Mouse (Mus musculus): ENCODE measurements around the gene Arhgap19. TPM values are rescaled to one million over a fixed set of nuclear protein-coding genes. Genes with fewer than 3 reads are reported as not detected.

Gene Arhgap19
- polyA plus RNA-seq, 1 experiment from 2014 or later: 43.6 TPM

GRCm38 (mm10) chr19:41800986-41801741 is 683 bp downstream of the Arhgap19 start:
- H3K36me3 ChIP-seq (ENCODE audit: control insufficient read depth, insufficient read depth, low read length): no peaks in the 10 kb centered on the region; the same call in 1 of the 2 replicates
- H3K27ac ChIP-seq (replicated peaks; ENCODE audit: low read depth, low read length): peak overlapping the region; percentile 68; the same call in 1 of the 2 replicates
- H3K4me3 ChIP-seq (ENCODE audit: low read depth, low read length): peak overlapping the region; percentile 97
- H3K27me3 ChIP-seq (ENCODE audit: control insufficient read depth, insufficient read depth, low read length): no peaks in the 10 kb centered on the region
- DNase-seq (ENCODE audit: low spot score): no peak
- peaks cover 8% of the 10 kb centered on the region for H3K4me1 ChIP-seq (ENCODE audit: control insufficient read depth, insufficient read depth, low read length)
- WGBS: 10% methylated on average over 26 of the region's 26 CpGs
- no peak for ATAC-seq (ENCODE audit: insufficient number of reproducible peaks, low FRiP score, low TSS enrichment, low read depth)
- H3K9ac ChIP-seq (ENCODE audit: low read length): peak overlapping the region; percentile 95
- H3K4me2 ChIP-seq (ENCODE audit: low read depth, severe bottlenecking): peak overlapping the region; percentile 76
- no peaks in the 10 kb centered on the region; the same call in 1 of the 2 replicates for H3K9me3 ChIP-seq (ENCODE audit: control insufficient read depth, low read length)

GRCm38 (mm10) chr19:41800451-41800850 is 1.4 kb downstream of the Arhgap19 start:
- Histone ChIP-seq H3K4me2 (ENCODE audit: low read depth, severe bottlenecking) (peak overlapping the region; percentile 76), H3K27me3 (ENCODE audit: control insufficient read depth, insufficient read depth, low read length) (no peaks in the 10 kb centered on the region), H3K36me3 (ENCODE audit: control insufficient read depth, insufficient read depth, low read length) (no peaks in the 10 kb centered on the region; the same call in 1 of the 2 replicates), H3K4me3 (ENCODE audit: low read depth, low read length) (peak overlapping the region; percentile 97; the same call in 1 of the 2 replicates), H3K9me3 (ENCODE audit: control insufficient read depth, low read length) (no peaks in the 10 kb centered on the region; the same call in 1 of the 2 replicates), H3K27ac (replicated peaks; ENCODE audit: low read depth, low read length) (no peak overlapping the region), H3K4me1 (ENCODE audit: control insufficient read depth, insufficient read depth, low read length) (peaks cover 8% of the 10 kb centered on the region), H3K9ac (ENCODE audit: low read length) (peak overlapping the region; percentile 95; the same call in 1 of the 2 replicates)
- 56% methylated on average over 6 of the region's 6 CpGs for WGBS
- DNase-seq (ENCODE audit: low spot score): no peak
- no peak for ATAC-seq (ENCODE audit: insufficient number of reproducible peaks, low FRiP score, low TSS enrichment, low read depth)

DNA sequence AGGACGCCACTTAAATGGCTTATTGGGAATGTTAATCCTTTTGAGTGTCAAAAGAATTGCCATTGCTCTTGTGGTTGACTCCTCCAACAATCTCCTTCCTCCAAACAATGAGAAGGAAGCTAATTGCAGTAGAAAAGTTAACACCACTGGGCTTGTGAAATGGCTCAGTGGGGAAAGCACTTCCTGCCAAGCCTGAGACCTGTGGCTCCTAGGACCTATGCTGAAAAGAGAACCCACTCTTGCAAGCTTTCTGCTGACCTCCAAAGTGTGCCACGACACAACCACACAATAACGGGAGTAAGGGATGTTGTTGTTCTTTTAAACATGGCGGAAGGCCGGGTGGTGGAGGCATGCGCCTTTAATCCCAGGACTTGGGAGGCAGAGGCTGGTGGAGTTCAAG is 4.3 kb downstream of the Arhgap19 start:
- 94% methylated on average over 6 of the region's 6 CpGs for WGBS
- Histone ChIP-seq H3K36me3 (ENCODE audit: control insufficient read depth, insufficient read depth, low read length) (no peaks in the 10 kb centered on the region; the same call in 1 of the 2 replicates), H3K4me3 (ENCODE audit: low read depth, low read length) (no peak overlapping the region)

GRCm38 (mm10) chr19:41796789-41797327 is 5.0 kb downstream of the Arhgap19 start:
- no peak overlapping the region for H3K9ac ChIP-seq (ENCODE audit: low read length)
- no peaks in the 10 kb centered on the region; the same call in 1 of the 2 replicates for H3K36me3 ChIP-seq (ENCODE audit: control insufficient read depth, insufficient read depth, low read length)
- H3K27ac ChIP-seq (replicated peaks; ENCODE audit: low read depth, low read length): no peak overlapping the region
- H3K27me3 ChIP-seq (ENCODE audit: control insufficient read depth, insufficient read depth, low read length): no peaks in the 10 kb centered on the region
- H3K4me2 ChIP-seq (ENCODE audit: low read depth, severe bottlenecking): no peak overlapping the region
- H3K4me3 ChIP-seq (ENCODE audit: low read depth, low read length): no peak overlapping the region
- H3K4me1 ChIP-seq (ENCODE audit: control insufficient read depth, insufficient read depth, low read length): peaks cover 8% of the 10 kb centered on the region
- 81% methylated on average over 12 of the region's 12 CpGs for WGBS
- no peak for ATAC-seq (ENCODE audit: insufficient number of reproducible peaks, low FRiP score, low TSS enrichment, low read depth)
- H3K9me3 ChIP-seq (ENCODE audit: control insufficient read depth, low read length): no peaks in the 10 kb centered on the region
- DNase-seq (ENCODE audit: low spot score): no peak

More for the DNA sequence above, 4.3 kb downstream of the Arhgap19 start:
- no peak overlapping the region for H3K27ac ChIP-seq (replicated peaks; ENCODE audit: low read depth, low read length)
- H3K4me2 ChIP-seq (ENCODE audit: low read depth, severe bottlenecking): no peak overlapping the region
- no peak overlapping the region for H3K9ac ChIP-seq (ENCODE audit: low read length)
- no peak for DNase-seq (ENCODE audit: low spot score)
- no peak for ATAC-seq (ENCODE audit: insufficient number of reproducible peaks, low FRiP score, low TSS enrichment, low read depth)
- peaks cover 8% of the 10 kb centered on the region for H3K4me1 ChIP-seq (ENCODE audit: control insufficient read depth, insufficient read depth, low read length)
- H3K9me3 ChIP-seq (ENCODE audit: control insufficient read depth, low read length): no peaks in the 10 kb centered on the region
- H3K27me3 ChIP-seq (ENCODE audit: control insufficient read depth, insufficient read depth, low read length): no peaks in the 10 kb centered on the region

DNA sequence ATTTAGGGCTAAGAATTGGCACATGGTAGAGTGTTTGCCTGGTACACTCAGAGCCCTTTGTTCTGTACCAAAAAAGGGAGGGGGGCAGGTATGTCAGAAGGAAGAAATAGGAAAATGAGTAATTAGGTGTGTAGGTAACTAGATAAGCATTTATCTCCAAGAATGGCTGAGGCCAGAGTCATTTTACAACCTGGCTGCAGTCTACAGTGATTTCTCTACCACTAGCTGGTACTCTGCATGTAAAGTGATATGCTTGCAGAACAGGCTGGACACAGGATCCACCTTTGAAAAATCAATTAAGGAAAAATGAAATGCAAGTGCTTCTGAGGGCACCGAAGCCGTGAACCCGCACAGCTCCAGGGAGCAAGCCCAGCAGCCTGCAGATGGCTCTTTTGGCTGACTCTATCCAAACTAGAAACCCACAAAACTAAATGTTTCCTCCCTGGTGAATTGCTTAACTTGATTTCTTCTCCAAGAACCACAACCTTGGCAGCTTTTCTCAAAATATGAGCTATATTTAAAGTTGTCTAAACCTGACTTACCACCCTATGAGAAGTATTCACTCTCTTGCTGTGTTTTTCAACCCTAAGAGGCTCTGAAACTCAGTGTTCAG is 5.6 kb downstream of the Arhgap19 start:
- Histone ChIP-seq H3K27ac (replicated peaks; ENCODE audit: low read depth, low read length) (no peak overlapping the region), H3K36me3 (ENCODE audit: control insufficient read depth, insufficient read depth, low read length) (no peaks in the 10 kb centered on the region; the same call in 1 of the 2 replicates), H3K4me2 (ENCODE audit: low read depth, severe bottlenecking) (no peak overlapping the region), H3K9ac (ENCODE audit: low read length) (no peak overlapping the region), H3K4me1 (ENCODE audit: control insufficient read depth, insufficient read depth, low read length) (peaks cover 8% of the 10 kb centered on the region), H3K9me3 (ENCODE audit: control insufficient read depth, low read length) (no peaks in the 10 kb centered on the region), H3K27me3 (ENCODE audit: control insufficient read depth, insufficient read depth, low read length) (no peaks in the 10 kb centered on the region), H3K4me3 (ENCODE audit: low read depth, low read length) (no peak overlapping the region)
- DNase-seq (ENCODE audit: low spot score) (no peak), ATAC-seq (ENCODE audit: insufficient number of reproducible peaks, low FRiP score, low TSS enrichment, low read depth) (no peak)
- WGBS: 87% methylated on average over 3 of the region's 3 CpGs

GRCm38 (mm10) chr19:41794901-41795300 is 6.9 kb downstream of the Arhgap19 start:
- no peaks in the 10 kb centered on the region for H3K9me3 ChIP-seq (ENCODE audit: control insufficient read depth, low read length)
- WGBS: 88% methylated on average over 6 of the region's 6 CpGs
- DNase-seq (ENCODE audit: low spot score) (no peak), ATAC-seq (ENCODE audit: insufficient number of reproducible peaks, low FRiP score, low TSS enrichment, low read depth) (no peak)
- no peaks in the 10 kb centered on the region; the same call in 1 of the 2 replicates for H3K36me3 ChIP-seq (ENCODE audit: control insufficient read depth, insufficient read depth, low read length)
- H3K4me3 ChIP-seq (ENCODE audit: low read depth, low read length): no peak overlapping the region
- H3K27ac ChIP-seq (replicated peaks; ENCODE audit: low read depth, low read length): no peak overlapping the region
- no peak overlapping the region for H3K9ac ChIP-seq (ENCODE audit: low read length)
- H3K4me1 ChIP-seq (ENCODE audit: control insufficient read depth, insufficient read depth, low read length): no peaks in the 10 kb centered on the region
- H3K4me2 ChIP-seq (ENCODE audit: low read depth, severe bottlenecking): no peak overlapping the region
- no peaks in the 10 kb centered on the region for H3K27me3 ChIP-seq (ENCODE audit: control insufficient read depth, insufficient read depth, low read length)

GRCm38 (mm10) chr19:41794017-41794416 is 7.8 kb downstream of the Arhgap19 start:
- no peak for ATAC-seq (ENCODE audit: insufficient number of reproducible peaks, low FRiP score, low TSS enrichment, low read depth)
- no peak overlapping the region for H3K27ac ChIP-seq (replicated peaks; ENCODE audit: low read depth, low read length)

DNA sequence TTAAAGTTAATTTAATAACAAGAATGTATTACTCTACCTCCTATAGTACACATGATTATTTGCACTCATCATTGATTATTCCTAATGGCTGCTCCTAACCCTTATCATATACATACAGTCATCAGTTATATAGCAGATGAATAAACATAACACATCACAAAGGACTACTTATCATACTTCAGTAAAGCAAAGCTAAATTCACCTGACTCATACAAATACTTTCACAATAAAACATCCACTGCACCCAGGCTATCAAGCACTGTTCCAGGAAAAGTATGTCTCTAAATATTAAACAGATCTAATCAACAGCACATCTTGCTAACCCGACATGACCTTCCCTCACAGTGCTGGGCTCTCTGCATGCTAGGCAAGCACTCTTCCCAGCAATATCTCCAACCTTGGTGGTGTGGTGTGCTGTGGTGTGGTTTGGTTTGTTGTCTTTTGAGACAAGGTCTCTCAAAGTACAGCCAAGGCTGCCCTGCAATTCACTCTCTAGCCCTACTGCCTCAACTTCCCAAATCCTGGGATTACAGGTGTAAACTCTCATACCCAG is 8.8 kb downstream of the Arhgap19 start:
- ATAC-seq (ENCODE audit: insufficient number of reproducible peaks, low FRiP score, low TSS enrichment, low read depth) (no peak), DNase-seq (ENCODE audit: low spot score) (no peak)
- Histone ChIP-seq H3K9me3 (ENCODE audit: control insufficient read depth, low read length) (no peaks in the 10 kb centered on the region; the same call in 1 of the 2 replicates), H3K27me3 (ENCODE audit: control insufficient read depth, insufficient read depth, low read length) (no peaks in the 10 kb centered on the region), H3K9ac (ENCODE audit: low read length) (no peak overlapping the region), H3K36me3 (ENCODE audit: control insufficient read depth, insufficient read depth, low read length) (peaks cover 3% of the 10 kb centered on the region; the same call in 1 of the 2 replicates), H3K27ac (replicated peaks; ENCODE audit: low read depth, low read length) (no peak overlapping the region), H3K4me2 (ENCODE audit: low read depth, severe bottlenecking) (no peak overlapping the region), H3K4me1 (ENCODE audit: control insufficient read depth, insufficient read depth, low read length) (no peaks in the 10 kb centered on the region), H3K4me3 (ENCODE audit: low read depth, low read length) (no peak overlapping the region)
- WGBS: 78% methylated on average over 1 of the region's 1 CpGs

More at GRCm38 (mm10) chr19:41794017-41794416, 7.8 kb downstream of the Arhgap19 start:
- DNase-seq (ENCODE audit: low spot score): no peak
- H3K36me3 ChIP-seq (ENCODE audit: control insufficient read depth, insufficient read depth, low read length): peaks cover 3% of the 10 kb centered on the region; the same call in 1 of the 2 replicates
- no peak overlapping the region for H3K9ac ChIP-seq (ENCODE audit: low read length)
- H3K27me3 ChIP-seq (ENCODE audit: control insufficient read depth, insufficient read depth, low read length): no peaks in the 10 kb centered on the region
- H3K4me2 ChIP-seq (ENCODE audit: low read depth, severe bottlenecking): no peak overlapping the region
- no peaks in the 10 kb centered on the region for H3K4me1 ChIP-seq (ENCODE audit: control insufficient read depth, insufficient read depth, low read length)
- H3K9me3 ChIP-seq (ENCODE audit: control insufficient read depth, low read length): no peaks in the 10 kb centered on the region; the same call in 1 of the 2 replicates
- H3K4me3 ChIP-seq (ENCODE audit: low read depth, low read length): no peak overlapping the region
